Mouse (Mus musculus) ovary, postnatal 10 days (tissue): ENCODE measurements around the gene Fto.

Source experiments
- DNase-seq: peaks from one replicate; pipeline ENCODE4 v3.0.0; 2022; ENCODE audit warnings: low spot score

Fto gene

DNA sequence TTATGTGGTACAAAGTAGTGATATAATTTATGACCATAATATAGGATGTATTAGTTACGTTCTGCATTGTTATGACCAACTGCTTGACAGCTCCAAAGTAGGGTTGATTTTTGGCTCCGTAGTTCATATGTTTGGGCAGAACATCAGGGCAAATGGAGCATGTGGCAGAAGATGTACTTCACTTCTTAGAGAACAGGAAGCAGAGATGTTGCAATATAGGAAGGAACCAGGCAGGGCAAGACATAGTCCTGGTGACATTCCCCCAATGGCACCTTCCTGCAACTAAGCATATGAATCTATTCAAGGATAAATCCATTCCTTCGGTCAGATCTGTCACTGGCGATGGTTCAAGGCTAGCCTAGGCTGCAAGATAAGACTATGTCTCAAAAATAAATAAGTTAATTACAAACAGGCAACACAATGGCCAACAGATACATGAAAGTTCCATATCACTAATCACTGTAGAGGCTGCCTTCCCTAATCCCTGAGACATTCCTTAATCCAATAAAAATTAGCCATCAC is 44.2 kb downstream of the Fto start:
- DNase-seq = no peak

DNA sequence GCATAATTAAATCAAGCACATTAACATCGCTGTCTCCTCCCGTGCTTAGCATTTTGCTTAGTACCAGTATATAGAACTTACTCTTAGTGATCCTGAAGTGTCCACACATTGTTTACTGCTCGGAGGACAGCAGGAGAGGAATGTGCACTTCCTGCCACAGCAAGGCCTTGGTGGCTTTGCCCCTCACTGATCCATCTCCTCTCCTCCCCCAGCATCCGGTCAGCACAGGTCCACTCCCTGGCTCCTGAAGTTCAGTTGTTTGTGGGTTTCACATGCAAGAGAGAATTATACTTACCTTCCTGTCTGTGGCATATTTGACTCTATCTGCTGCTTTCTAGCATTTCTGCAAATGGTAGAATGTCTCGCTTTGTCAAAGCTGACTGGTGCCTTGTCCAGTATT is 44.7 kb downstream of the Fto start:
- DNase-seq = no peak

DNA sequence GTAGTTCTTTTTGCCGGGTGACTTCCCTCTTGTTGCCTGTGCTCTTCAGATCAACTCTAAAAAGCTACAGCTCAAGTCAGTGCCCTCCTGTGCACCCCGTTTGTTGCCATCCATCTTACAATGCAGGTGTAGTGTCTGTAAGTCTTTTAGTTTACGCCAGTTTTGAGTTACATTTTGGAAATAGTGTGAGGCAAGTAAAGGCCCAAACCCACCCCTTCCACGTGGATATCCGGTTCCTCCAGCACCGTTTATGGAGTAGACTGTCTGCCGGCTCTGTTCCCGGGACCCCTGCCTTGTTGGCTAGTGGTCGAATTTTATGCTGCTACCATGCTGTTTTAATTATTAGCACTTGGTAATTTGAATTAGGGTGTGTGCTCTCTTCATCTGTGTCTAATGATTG is 46.2 kb downstream of the Fto start:
- DNase-seq = no peak

DNA sequence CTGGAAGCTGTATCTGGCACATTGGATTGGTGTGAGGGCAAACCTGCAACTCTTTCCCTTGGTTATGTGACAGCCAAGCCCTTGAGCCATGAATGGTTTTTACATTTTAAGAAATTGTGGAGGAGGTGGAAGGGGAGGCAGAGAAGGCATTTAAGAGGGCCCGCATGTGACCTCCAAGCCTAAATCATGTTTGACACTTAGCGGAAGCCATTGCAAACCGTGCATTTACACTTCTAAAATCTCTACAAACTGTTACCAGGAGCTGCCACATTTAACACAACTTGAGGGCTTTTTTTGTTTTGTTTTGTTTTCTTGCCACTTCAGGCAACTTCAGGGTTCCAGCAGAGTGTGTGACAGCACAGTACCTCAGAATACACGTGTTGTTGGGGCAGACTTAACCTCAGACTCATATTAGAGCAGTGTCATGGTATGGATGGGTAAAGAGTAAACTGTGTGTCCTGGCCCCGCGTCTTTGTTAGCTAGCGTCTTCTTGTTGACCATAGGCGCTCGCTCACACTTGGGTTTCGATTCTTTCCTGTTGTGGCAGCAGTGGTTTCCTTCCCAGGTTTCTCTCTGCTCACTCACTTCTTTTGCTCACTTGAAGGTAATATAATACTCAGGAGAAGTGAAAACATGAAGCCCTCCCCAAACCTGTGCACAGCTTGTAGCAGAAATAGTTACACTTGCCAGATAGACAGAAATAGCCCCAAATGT is 47.5 kb downstream of the Fto start:
- no peak for DNase-seq

DNA sequence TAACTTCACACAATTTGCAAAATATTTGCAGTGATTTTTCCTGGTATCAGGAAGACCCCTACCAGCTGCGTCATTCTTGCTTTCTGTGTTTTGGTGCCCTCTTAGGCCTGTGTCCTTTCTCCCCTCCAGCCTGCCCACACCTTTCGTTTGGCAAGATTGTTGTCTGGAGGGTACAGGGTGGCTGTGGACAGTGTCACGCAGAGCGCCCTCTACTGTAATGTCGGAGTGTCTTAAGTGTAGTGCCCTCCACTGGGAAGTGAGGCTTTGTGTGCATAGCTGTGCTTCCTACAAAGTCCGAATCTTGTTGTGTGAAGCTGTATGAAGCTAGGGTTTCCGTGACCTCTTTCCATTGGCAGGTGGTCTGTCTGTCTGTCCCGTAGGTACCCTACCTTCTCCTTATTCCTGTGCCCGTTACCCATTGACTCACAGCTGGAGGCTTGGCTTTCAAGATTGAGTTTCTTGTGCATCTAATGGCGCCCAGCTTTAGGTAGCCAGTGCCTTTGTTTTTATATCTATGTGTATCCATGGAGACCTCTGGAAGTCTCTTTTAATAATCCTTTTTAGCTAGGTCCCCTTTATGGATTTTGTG is 50.0 kb downstream of the Fto start:
- DNase-seq = no peak

DNA sequence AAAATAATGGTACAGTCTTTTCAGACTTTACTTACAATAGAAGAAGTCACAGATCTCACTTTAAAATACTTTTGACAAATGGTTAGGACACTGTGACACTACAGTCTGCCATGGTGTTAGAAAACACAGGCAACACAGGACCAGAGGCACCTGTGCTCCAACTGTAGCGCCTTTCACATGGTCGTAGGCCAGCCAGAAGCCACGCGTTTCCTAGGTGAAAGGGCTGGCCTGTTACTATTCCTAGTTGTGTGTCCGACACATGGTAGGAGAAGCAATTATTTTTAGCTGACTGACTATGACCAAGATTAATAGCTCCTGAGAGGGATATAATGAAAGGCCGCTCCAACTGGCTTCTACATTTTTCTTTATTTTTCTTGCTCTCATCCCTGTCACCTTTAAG is 50.9 kb downstream of the Fto start:
- no peak for DNase-seq

DNA sequence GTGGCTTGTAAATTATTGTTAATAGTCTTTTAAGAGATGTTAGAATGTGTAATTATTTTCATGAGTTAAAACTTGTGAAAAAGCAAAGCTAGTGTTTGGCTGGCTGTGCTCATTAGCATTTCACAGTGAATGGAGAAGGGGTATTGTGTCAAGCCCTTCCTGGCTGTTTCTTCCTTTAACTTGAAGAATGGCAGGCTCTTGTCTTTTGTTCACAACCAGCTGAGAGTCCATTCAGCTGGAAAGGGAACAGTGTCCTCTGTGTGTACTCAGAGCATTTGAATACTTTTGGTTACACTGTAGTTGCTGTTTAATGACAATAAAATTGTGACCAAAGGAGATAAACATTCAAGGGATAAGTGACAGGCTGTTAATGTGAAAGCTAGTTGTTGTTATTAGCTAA is 52.5 kb downstream of the Fto start:
- no peak for DNase-seq

DNA sequence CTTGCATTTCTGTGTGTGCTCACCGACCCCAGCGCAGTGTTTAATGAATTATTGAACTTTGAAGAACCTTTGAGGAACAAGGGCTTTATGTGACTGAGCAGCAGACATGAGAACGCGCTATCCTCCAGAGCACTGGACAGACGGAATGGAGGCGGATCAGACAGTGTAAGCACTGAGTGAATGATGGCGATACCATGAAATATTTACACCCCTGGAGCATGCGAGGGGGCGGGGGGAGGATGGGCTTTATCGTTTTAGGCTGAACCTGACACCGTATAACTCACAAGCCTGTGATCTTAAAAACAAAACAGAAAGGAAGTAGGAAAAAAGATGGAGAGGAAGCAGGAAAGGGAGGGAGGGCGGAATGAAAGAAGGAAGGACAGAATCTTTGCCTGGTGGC is 57.6 kb downstream of the Fto start:
- DNase-seq = no peak

DNA sequence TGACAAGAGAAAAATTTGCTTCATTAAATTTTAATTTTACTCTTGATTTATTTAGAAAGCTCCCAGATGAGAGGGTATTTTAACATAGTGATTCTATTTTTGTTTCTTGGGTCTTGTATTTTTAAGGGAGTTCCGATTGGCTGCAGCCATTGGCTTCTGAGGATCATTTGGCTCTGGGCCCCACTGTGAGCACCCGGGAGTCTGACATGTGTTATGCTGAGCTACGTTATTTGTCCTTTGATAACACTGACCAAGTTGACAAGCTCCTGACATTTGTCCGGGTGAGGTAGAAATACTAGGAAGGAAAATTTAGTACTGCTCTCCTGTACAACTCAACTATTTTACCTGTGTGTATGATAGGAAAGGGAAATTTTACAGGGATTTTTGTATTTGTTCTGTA is 58.7 kb downstream of the Fto start:
- no peak for DNase-seq

DNA sequence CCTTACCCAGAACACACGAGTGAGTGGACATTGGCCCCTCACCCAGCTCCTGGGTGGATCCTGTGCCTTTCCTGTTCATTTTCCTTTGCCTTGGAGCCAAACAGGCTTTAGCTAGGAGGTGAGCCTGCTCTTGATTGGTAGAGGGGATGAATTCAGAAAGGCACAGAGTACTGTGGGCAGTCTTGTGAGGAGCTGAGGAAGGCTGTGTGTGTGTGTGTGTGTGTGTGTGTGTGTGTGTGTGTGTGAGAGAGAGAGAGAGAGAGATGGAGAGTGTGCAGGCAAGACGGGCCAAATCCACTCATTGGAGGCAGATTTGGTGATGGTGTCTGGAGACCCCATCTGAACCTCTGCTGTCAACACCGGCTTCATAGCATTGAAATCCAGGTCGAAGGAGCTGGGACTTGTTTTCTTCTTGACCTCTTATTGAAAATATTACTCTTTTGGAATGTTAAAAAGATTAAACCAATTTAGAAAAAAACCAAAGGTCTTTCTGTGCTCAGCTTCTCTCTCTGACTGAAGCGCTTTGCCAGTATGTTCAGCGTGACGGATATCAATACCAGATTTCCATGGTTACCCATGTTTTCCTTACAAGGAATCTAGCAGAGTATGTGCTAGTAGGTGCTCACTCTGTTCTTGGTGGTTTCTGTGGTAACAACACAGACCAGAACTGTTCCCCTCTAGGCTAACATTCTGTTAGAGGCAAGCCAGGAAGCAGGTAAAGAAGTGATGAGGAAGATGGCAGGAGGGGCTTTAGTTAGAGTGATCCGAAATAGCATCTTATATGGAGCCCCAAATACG is 59.7 kb downstream of the Fto start:
- no peak for DNase-seq

DNA sequence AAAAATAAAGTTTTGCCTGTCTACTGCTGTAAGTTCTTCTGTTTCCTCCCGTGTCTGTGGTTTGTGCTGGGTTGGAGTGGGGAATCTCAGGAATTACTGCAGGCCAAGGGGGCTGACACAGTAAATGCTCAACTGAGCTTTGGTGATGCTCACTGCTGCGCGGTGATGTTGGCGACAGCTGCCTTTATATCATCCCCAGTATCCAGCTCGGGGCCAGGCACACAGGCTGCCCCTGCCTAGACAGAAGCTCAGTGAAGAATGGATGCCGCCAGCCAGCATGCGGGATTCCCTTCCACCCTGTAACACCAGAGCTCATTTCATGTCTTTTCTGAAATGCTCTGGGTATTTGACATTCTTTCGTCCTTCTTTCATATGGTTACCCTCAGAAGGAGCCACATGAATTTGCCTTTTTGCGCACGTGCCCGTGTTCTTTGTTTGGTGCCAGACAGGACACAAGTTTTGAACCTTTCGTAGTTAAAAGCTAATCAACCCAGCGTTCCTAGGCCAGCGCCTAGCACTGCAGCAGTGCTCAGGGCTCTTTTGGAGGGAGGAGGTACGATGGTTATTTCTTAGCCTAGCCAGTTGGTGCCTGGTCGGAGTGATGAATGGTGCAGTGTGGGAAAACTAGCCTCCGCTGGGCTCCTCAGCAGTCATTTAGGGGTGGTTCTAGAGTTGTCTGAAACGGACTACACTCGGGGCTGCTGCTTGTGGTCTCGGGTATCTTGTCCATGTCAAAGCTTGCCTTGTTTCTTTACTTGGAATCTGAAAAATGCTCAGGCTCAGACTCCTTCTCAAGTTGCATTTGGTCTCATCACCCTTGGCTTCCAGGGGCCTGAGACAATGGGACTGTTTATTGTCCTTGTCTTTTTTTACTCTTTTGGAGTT is 62.0 kb downstream of the Fto start:
- DNase-seq = no peak

DNA sequence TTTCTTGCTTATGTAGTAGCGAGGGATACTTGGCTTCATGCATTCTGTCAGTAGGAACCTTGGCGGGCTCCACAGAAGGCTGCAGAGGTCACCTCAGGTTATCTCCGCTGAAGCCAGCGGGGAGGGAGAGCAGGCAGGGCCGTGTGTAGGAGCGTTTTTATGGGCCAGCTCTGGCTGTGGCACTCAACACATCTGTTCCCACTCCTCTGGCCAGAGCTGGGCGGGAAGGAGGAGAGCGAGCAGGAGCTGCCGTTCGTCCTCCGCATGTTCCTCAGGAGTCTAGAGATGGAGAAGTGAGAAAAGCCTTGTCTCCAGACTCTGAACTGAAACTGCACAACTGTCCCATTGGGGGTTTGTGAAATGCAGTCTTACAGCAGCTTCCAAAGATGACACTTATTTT is 63.5 kb downstream of the Fto start:
- no peak for DNase-seq

DNA sequence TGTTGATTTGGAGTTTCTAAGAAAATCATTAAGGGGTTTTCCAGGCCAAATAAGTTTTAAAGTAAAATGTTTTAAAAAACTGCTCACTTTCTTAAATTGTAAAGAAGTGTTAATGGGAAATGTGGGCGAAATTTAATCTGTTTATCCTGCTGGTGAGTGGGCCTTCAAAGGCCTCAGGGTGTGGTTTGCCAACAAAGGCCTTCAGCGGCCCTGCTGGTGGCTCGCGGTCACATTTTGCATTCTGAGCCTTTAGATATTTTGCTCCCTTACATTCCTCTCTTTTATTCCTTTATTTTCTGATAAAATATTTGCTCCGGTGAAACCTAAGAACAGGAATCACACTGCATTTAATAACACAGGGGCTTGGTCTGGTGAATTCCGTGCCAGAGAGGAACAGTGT is 64.0 kb downstream of the Fto start:
- DNase-seq = no peak

DNA sequence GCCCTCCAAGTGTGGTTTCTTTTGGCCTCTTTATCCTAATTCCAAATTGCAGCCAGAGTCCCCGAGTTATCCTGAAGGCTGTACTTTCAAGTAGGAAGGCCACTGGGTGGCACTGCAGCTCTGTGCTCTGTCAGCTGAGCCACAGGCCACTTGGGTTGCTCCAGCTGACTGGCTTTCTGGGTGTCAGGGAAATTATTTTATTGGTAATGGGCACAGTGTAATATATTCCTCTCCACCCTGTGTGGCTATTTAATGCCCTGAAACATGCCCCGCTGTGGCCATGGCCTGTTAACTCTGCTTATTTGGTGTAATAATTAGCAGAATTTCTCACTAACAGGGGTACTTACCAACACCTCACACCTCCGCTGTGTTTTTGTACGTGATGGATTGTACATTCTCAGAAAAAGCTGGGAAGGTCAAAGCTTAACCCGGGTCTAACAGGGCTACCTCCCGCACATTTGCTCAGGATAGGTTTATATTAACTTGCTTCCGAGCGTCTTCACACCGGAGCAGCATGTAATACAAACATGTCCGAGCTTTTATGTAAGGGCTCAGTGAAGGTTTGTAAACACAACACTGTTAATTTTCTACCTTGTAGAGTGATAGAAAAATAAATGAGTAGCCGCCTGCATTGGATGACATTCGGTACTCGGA is 65.6 kb downstream of the Fto start:
- DNase-seq = peak; percentile 42

DNA sequence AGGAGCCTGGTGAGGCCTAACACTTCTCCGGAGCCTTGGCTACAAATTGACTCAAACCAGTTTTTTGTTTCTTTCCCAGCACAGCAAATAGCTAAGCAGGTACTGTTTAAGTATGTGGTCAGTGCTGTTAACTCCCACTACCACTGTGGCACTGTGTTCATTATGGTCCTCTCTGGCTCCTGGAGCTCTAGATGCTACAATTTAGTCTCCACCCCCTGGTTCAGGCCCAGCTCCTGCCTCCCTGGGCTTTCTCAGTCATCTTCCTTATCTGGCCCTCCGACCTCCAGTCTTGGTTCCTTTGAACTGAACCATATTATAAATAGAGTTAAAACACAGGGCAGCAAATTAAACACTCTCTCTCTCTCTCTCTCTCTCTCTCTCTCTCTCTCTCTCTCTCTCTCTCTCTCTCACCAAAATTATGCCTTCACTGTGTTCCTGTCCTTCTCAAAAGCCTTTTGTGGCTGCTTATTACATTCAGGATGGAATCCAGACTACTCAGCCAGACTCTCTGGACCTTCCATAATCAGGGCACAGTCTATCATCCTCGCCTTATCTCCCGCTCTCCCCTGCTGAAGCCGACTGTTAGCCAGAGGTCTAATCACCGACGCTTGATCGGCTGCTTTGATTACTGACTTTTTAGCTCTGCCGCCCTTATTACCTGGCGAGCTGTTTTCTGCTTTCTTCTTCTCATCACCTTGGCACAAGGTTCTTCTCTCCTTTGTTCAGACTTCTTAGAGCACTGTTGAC is 67.6 kb downstream of the Fto start:
- DNase-seq = no peak

DNA sequence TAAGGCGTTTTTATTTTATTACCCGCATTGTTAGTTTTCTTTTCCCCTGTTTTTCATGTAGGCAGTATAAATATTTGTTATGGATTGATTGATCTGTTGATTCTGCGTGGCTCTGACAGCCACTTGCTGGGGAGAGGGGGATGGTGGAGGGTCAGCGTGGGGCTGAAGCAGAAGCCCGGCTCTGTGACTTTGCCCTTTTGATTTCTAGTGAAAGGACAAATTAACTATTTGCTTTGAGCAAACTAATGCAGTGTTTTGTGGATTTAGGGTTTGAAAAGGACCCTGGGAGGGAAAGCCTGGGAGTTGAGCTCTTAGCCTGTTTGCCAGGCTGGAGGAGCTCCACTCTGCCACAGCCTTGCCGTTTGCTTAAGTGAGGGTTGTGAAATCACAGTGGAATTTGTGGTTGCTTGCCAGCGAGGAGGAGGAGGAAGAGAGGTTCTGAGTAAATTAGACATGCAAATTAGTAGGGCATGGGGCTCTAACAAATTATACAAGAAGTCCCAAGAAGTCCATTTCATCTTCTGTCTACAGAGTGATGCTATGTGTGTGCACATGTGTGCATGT is 68.3 kb downstream of the Fto start:
- DNase-seq = no peak

DNA sequence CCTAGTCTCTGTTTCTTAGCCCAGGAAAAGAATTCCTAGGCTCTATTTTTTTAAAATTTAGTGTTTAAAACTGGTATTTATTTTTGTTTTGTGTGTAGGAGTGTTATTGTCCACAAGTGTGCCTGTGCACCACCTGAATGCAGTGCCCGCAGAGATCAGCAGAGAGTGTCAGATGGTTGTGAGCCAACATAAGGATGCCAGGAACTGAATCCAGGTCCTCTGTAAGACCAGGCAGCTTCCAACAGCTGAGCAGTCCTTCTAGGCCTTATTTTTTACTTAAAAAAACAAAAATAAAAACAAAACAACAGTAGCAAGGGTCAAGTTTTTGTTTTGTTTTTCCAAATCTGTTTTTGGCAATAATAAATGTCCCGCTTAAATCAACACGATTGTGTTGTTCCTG is 69.9 kb downstream of the Fto start:
- DNase-seq = no peak

DNA sequence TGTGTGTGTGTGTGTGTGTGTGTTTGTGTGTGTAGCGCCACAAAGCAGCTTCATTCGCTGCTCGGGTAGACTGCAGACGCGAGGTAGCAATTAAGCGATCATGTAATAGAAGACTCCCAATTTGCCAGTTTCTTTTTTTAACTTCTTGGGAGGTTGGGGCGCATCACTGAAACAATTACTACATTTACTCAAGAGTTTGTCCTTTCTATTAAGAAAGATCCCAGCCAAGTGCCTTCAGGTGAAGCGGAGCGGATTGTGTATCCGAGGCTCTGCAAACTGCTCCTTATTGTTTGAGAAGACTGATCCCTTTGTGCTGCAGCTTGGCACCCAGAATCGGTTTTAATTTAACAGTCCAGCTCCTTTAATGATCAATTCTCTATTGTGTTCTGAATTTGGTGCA is 70.5 kb downstream of the Fto start:
- DNase-seq = no peak

DNA sequence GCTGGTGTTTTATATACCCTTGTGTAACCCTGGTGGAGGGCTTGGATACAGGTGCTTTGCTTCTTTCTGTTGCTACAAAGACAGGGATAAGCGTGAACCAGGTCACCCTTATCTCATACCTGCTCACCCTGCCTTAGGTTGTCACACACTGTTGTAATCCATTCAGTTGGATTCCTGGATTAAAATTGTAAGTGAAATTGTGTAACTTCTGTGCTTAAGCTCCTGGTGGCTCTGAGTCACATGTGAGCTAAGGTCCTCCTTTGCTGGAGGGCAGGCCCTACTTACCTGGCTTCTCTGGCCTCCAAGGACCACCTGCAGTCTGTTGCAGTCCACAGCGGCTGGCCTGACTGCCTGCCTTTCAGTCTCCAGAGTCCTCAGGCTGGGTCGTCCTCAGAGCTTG is 71.1 kb downstream of the Fto start:
- DNase-seq = no peak

DNA sequence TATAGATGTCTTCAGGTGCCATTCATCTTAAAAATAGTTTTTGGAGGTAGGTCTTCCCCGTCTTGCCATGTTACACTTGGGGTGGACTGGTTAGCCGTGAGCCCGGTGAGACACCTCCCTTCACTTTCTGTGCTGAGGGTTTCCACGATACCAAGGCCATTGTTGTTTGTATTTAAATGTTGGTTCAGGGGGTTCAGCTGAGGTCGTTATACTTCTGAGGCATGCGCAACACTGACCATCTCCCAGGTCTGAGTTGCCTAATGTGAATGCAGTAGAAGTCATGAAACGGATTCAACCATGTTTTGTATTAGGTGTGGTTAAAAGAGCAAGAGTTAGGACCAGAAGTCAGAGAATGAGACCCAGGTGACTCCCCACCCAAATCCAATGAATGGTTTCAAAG is 72.5 kb downstream of the Fto start:
- no peak for DNase-seq
